Mouse (Mus musculus): ENCODE measurements at regions not wholly inside any gene's neighbourhood (a gene's known extent, or its start where the extent isn't known, plus 50 kb on each side); places are given as distances from the start of the nearest gene placed in this dataset.

DNA sequence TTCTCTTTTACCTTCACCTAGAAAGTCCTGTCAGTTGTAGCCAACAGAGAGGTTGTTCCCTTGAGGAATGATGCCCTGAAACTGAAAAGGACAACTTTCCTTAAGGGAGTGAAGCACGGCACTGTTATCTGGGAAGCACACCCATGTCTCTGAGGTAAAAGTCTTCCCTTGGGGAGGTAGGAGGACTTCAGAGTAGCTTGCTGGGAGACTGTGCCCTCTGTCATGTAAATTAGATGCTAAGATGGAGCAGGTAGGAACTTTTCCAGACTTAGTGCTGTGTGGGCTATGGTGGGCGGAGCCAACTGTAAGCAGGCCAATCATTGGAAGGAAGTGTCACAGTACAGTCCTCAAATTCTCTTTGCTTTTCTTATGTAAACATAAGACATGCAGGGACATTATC is 240.3 kb upstream of the Gm765 start:
- no peak for TF ChIP-seq POLR2A (IDR thresholded peaks at IDR 0.05; ENCODE audit: low read depth, low read length)
- TF ChIP-seq CTCF (IDR thresholded peaks at IDR 0.05; ENCODE audit: borderline replicate concordance, insufficient read depth, low read length), result no peak

Data from embryonic fibroblast, embryonic 13.5 days (primary cell).